Mouse (Mus musculus): ENCODE results near the gene Fgfr2.

- no peak for TF ChIP-seq POLR2A (IDR thresholded peaks at IDR 0.05; ENCODE audit: low read depth, low read length)
- TF ChIP-seq CTCF (conservative IDR thresholded peaks at IDR 0.05; ENCODE audit: insufficient read depth, insufficient read length, low read depth, low read length): no peak
Measured at GRCm38 (mm10) chr7:130676885-130677540, 2446.1 kb downstream of the Fgfr2 start.

Measured in kidney, adult 2 months (tissue).